Mouse (Mus musculus) heart, embryonic 11.5 days (tissue): ENCODE results near the gene Nwd2. TPM values are rescaled to one million over a fixed set of nuclear protein-coding genes. Genes with fewer than 3 reads are reported as not detected.
A peak's percentile ranks its signal among the peaks of the same experiment; 100 is the strongest.

Experiments used
- ATAC-seq: fragments of 200-750 bp; cut with Nextera tagmentation; replicated peaks from 2 replicates; pipeline ENCODE4 v1.8.0; 2017; ENCODE audit warnings: moderate library complexity; ENCODE audit not compliant: insufficient number of reproducible peaks, low FRiP score, low TSS enrichment
- H3K27ac ChIP-seq: fragments of 300-500 bp; sonication (generic); 2 replicates; pipeline ENCODE4 v1.5.1; 2014; ENCODE audit warnings: mild to moderate bottlenecking, low read depth, low read length
- H3K27me3 ChIP-seq: fragments of 300-500 bp; sonication (generic); 2 replicates; pipeline ENCODE4 v1.6.1; 2014; ENCODE audit warnings: mild to moderate bottlenecking, low read length, mixed read lengths; ENCODE audit not compliant: control insufficient read depth, insufficient read depth
- H3K36me3 ChIP-seq: fragments of 300-500 bp; sonication (generic); 2 replicates; pipeline ENCODE4 v1.6.1; 2014; ENCODE audit warnings: mild to moderate bottlenecking, low read length, moderate library complexity, mixed read lengths; ENCODE audit not compliant: control insufficient read depth, insufficient read depth
- H3K4me1 ChIP-seq: fragments of 300-500 bp; sonication (generic); 2 replicates; pipeline ENCODE4 v1.6.1; 2014; ENCODE audit warnings: low read length; ENCODE audit not compliant: control insufficient read depth, insufficient read depth
- H3K4me2 ChIP-seq: fragments of 300-500 bp; sonication (generic); 2 replicates; pipeline ENCODE4 v1.6.1; 2014; ENCODE audit warnings: mild to moderate bottlenecking, moderate library complexity
- H3K4me3 ChIP-seq: fragments of 300-500 bp; sonication (generic); 2 replicates; pipeline ENCODE4 v1.5.1; 2014; ENCODE audit warnings: low read depth, low read length
- H3K9ac ChIP-seq: fragments of 300-500 bp; sonication (generic); 2 replicates; pipeline ENCODE4 v1.6.1; 2014; ENCODE audit warnings: mild to moderate bottlenecking, low read depth, low read length, moderate library complexity
- H3K9me3 ChIP-seq: fragments of 300-500 bp; sonication (generic); replicated peaks from 2 replicates; pipeline ENCODE4 v1.6.1; 2016; ENCODE audit warnings: low read length; ENCODE audit not compliant: control insufficient read depth
- WGBS: fragments of 180-500 bp; shearing (Covaris S2); extraction: QIAGEN DNeasy Blood & Tissue Kit; methylation state at CpG from one replicate; pipeline ENCODE4 v1.1.7; 2014; ENCODE audit not compliant: insufficient replicate concordance; 5-methylcytosine and 5-hydroxymethylcytosine counted together
- polyA plus RNA-seq: library from polyadenylated mRNA; unstranded; fragments of >200 nt; fragmentation: Nextera tagmentation; extraction: Ambion mirVana; gene quantifications from 2 replicates; pipeline ENCODE4 v1.2.1, GENCODE M21; 2014

Gene Nwd2
- polyA plus RNA-seq: 0.06 TPM in 1 of 2 replicates, not detected in the other

GRCm38 (mm10) chr5:63649070-63649532 is at the start of gene Nwd2:
Nwd2 (plus strand) TSS chr5:63649102.
- H3K27me3 ChIP-seq: peaks cover 39% of the 10 kb centered on the region
- no peaks in the 10 kb centered on the region for H3K36me3 ChIP-seq
- H3K4me2 ChIP-seq: peak within 1 kb of the TSS; percentile 91
- H3K9me3 ChIP-seq: no peaks in the 10 kb centered on the region
- no peak within 1 kb of the TSS for H3K9ac ChIP-seq
- peak within 1 kb of the TSS; percentile 51 for H3K4me3 ChIP-seq
- no peak within 1 kb of the TSS for H3K27ac ChIP-seq
- ATAC-seq: 0 out of 2 replicates have a peak, but pooled peaks have one; percentile 26
- WGBS: 1% methylated on average over 29 of the region's 29 CpGs
- H3K4me1 ChIP-seq: 0 out of 2 replicates have a peak, but pooled peaks cover 3% of the 10 kb centered on the region

- 70% methylated on average over 2 of the region's 2 CpGs for WGBS
These were observed 41.5 kb upstream of the Nwd2 start for GRCm38 (mm10) chr5:63607447-63607846.

GRCm38 (mm10) chr5:63616792-63617668 is 31.9 kb upstream of the Nwd2 start:
- no peaks in the 10 kb centered on the region for H3K4me1 ChIP-seq
- no peak overlapping the region for H3K4me2 ChIP-seq
- H3K9me3 ChIP-seq: no peaks in the 10 kb centered on the region
- H3K27ac ChIP-seq: no peak overlapping the region
- 75% methylated on average over 3 of the region's 3 CpGs for WGBS
- no peak overlapping the region for H3K9ac ChIP-seq
- H3K36me3 ChIP-seq: no peaks in the 10 kb centered on the region
- no peak overlapping the region for H3K4me3 ChIP-seq
- ATAC-seq: no peak
- no peaks in the 10 kb centered on the region for H3K27me3 ChIP-seq

More at GRCm38 (mm10) chr5:63607447-63607846, 41.5 kb upstream of the Nwd2 start:
- H3K4me3 ChIP-seq: no peak overlapping the region
- H3K27me3 ChIP-seq: no peaks in the 10 kb centered on the region
- no peaks in the 10 kb centered on the region for H3K9me3 ChIP-seq
- H3K27ac ChIP-seq: no peak overlapping the region
- no peaks in the 10 kb centered on the region for H3K4me1 ChIP-seq
- H3K36me3 ChIP-seq: no peaks in the 10 kb centered on the region
- no peak for ATAC-seq
- no peak overlapping the region for H3K9ac ChIP-seq
- H3K4me2 ChIP-seq: no peak overlapping the region

- no peak overlapping the region for H3K27ac ChIP-seq
- no peak overlapping the region for H3K4me3 ChIP-seq
- H3K36me3 ChIP-seq: no peaks in the 10 kb centered on the region
- H3K9ac ChIP-seq: no peak overlapping the region
- WGBS: 73% methylated on average over 3 of the region's 3 CpGs
- no peaks in the 10 kb centered on the region for H3K9me3 ChIP-seq
- H3K4me1 ChIP-seq: no peaks in the 10 kb centered on the region
- no peaks in the 10 kb centered on the region for H3K27me3 ChIP-seq
- no peak overlapping the region for H3K4me2 ChIP-seq
- no peak for ATAC-seq
These were observed 24.8 kb upstream of the Nwd2 start for GRCm38 (mm10) chr5:63624123-63624522.

GRCm38 (mm10) chr5:63627832-63628530 is 20.9 kb upstream of the Nwd2 start:
- no peak overlapping the region for H3K4me2 ChIP-seq
- WGBS: 83% methylated on average over 1 of the region's 1 CpGs
- H3K4me1 ChIP-seq: no peaks in the 10 kb centered on the region
- no peak overlapping the region for H3K9ac ChIP-seq
- no peak overlapping the region for H3K4me3 ChIP-seq
- no peaks in the 10 kb centered on the region for H3K36me3 ChIP-seq
- ATAC-seq: no peak
- no peaks in the 10 kb centered on the region for H3K27me3 ChIP-seq
- H3K27ac ChIP-seq: no peak overlapping the region
- no peaks in the 10 kb centered on the region for H3K9me3 ChIP-seq

GRCm38 (mm10) chr5:63628531-63628871 is 20.4 kb upstream of the Nwd2 start:
- H3K9ac ChIP-seq: no peak overlapping the region
- no peak overlapping the region for H3K4me3 ChIP-seq
- 60% methylated on average over 3 of the region's 3 CpGs for WGBS
- H3K27ac ChIP-seq: no peak overlapping the region
- H3K4me2 ChIP-seq: no peak overlapping the region
- ATAC-seq: no peak
- no peaks in the 10 kb centered on the region for H3K4me1 ChIP-seq
- no peaks in the 10 kb centered on the region for H3K9me3 ChIP-seq
- H3K27me3 ChIP-seq: no peaks in the 10 kb centered on the region
- no peaks in the 10 kb centered on the region for H3K36me3 ChIP-seq

GRCm38 (mm10) chr5:63634636-63635035 is 14.3 kb upstream of the Nwd2 start:
- Histone ChIP-seq H3K27me3 (no peaks in the 10 kb centered on the region), H3K9ac (no peak overlapping the region), H3K27ac (no peak overlapping the region), H3K9me3 (no peaks in the 10 kb centered on the region), H3K4me1 (no peaks in the 10 kb centered on the region), H3K4me2 (no peak overlapping the region), H3K4me3 (no peak overlapping the region), H3K36me3 (no peaks in the 10 kb centered on the region)
- 48% methylated on average over 2 of the region's 2 CpGs for WGBS
- no peak for ATAC-seq

- Histone ChIP-seq H3K27me3 (peaks cover 39% of the 10 kb centered on the region), H3K9me3 (no peaks in the 10 kb centered on the region), H3K27ac (no peak overlapping the region), H3K4me2 (no peak overlapping the region), H3K4me1 (0 out of 2 replicates have a peak, but pooled peaks cover 3% of the 10 kb centered on the region), H3K36me3 (no peaks in the 10 kb centered on the region), H3K9ac (no peak overlapping the region), H3K4me3 (no peak overlapping the region)
- no peak for ATAC-seq
- 18% methylated on average over 2 of the region's 2 CpGs for WGBS
These were observed 715 bp upstream of the Nwd2 start for GRCm38 (mm10) chr5:63648187-63648586.
